Mouse (Mus musculus) liver (tissue): Measurements from ENCODE around the gene Gabrd.

Source experiments
- DNase-seq: peaks from one replicate; pipeline ENCODE4 v3.0.0-alpha.2; 2020; ENCODE audit warnings: mixed read lengths

Gabrd gene

GRCm38 (mm10) chr4:155343415-155344298 is 54.3 kb downstream of the Gabrd start:
- DNase-seq = no peak

- DNase-seq = no peak
Observed at GRCm38 (mm10) chr4:155336284-155337050, 61.4 kb downstream of the Gabrd start.
